ENCODE assay signal across 20 mouse cellular contexts in genomic region chr4:131036292-131036691, GRCm38 (mm10).
A peak's percentile ranks its signal among the peaks of the same experiment; 100 is the strongest.
DNase-seq lines count a peak whose midpoint lies in the region; ATAC-seq and TF ChIP-seq lines count a peak whose summit lies in the region.
"Had no signal": no experiment of that assay in that cellular context is flagged by ENCODE, and none has a peak within 500 bp of the region (broad histone marks: within the 10 kb centered on the region; RNA-seq: fewer than 3 reads in every experiment).

No protein-coding gene starts in this region.

- no peak overlapping the region for H3K27ac ChIP-seq in hindbrain, postnatal 0 days
- H3K27ac ChIP-seq in hindbrain, embryonic 12.5 days: no peak overlapping the region
- no peak overlapping the region for H3K27ac ChIP-seq in stomach, postnatal 0 days (replicated peaks)
- H3K27ac ChIP-seq: gastrocnemius, adult 2 months; heart, embryonic 15.5 days; hindbrain, embryonic 10.5 days; liver, embryonic 15.5 days; midbrain, embryonic 13.5 days had no signal

- no peaks in the 10 kb centered on the region for H3K4me1 ChIP-seq in hindbrain, postnatal 0 days (ENCODE audit: insufficient read depth, low read length)
- H3K4me1 ChIP-seq in hindbrain, embryonic 12.5 days: peaks cover 8% of the 10 kb centered on the region
- H3K4me1 ChIP-seq in stomach, postnatal 0 days (replicated peaks; ENCODE audit: control insufficient read depth, insufficient read depth): no peaks in the 10 kb centered on the region
- H3K4me1 ChIP-seq: heart, embryonic 15.5 days; liver, embryonic 15.5 days had no signal

- H3K36me3 ChIP-seq in hindbrain, postnatal 0 days (ENCODE audit: insufficient read depth, low read length): no peaks in the 10 kb centered on the region
- H3K36me3 ChIP-seq in hindbrain, embryonic 12.5 days: no peaks in the 10 kb centered on the region
- H3K36me3 ChIP-seq in stomach, postnatal 0 days (ENCODE audit: control insufficient read depth, insufficient read depth, low read length): no peaks in the 10 kb centered on the region
- H3K36me3 ChIP-seq: heart, embryonic 15.5 days; hindbrain, embryonic 10.5 days; liver, embryonic 15.5 days; midbrain, embryonic 13.5 days had no signal

- no peak for TF ChIP-seq EP300 in stomach, postnatal 0 days (optimal IDR thresholded peaks at IDR 0.05)

- no peaks in the 10 kb centered on the region for H3K27me3 ChIP-seq in hindbrain, postnatal 0 days (ENCODE audit: insufficient read depth, low read length)
- H3K27me3 ChIP-seq in hindbrain, embryonic 12.5 days: peaks cover 3% of the 10 kb centered on the region; the same call in 1 of the 2 replicates
- H3K27me3 ChIP-seq in stomach, postnatal 0 days (ENCODE audit: control insufficient read depth, insufficient read depth, low read length): no peaks in the 10 kb centered on the region
- H3K27me3 ChIP-seq: liver, embryonic 15.5 days; midbrain, embryonic 13.5 days had no signal

- H3K9me3 ChIP-seq in hindbrain, postnatal 0 days (ENCODE audit: low read length): no peaks in the 10 kb centered on the region
- H3K9me3 ChIP-seq in hindbrain, embryonic 12.5 days (replicated peaks): no peaks in the 10 kb centered on the region
- H3K9me3 ChIP-seq in stomach, postnatal 0 days (ENCODE audit: control insufficient read depth, low read length): no peaks in the 10 kb centered on the region
- H3K9me3 ChIP-seq: heart, embryonic 15.5 days; hindbrain, embryonic 10.5 days; liver, embryonic 15.5 days; midbrain, embryonic 13.5 days had no signal

- no peak overlapping the region for H3K4me2 ChIP-seq in hindbrain, postnatal 0 days (ENCODE audit: low read depth, low read length)
- no peak overlapping the region for H3K4me2 ChIP-seq in hindbrain, embryonic 12.5 days (replicated peaks)
- no peak overlapping the region for H3K4me2 ChIP-seq in stomach, postnatal 0 days (replicated peaks; ENCODE audit: low read depth)
- H3K4me2 ChIP-seq: heart, embryonic 15.5 days; liver, embryonic 15.5 days; midbrain, embryonic 13.5 days had no signal

- TF ChIP-seq CTCF in hindbrain, postnatal 0 days (IDR thresholded peaks at IDR 0.05; ENCODE audit: low read depth): peak; percentile 37; the same call in 1 of the 2 replicates
- TF ChIP-seq CTCF in stomach, postnatal 0 days (IDR thresholded peaks at IDR 0.05; ENCODE audit: low read depth): peak; percentile 48

- no peak overlapping the region for H3K9ac ChIP-seq in hindbrain, postnatal 0 days (replicated peaks; ENCODE audit: low read length)
- no peak overlapping the region for H3K9ac ChIP-seq in hindbrain, embryonic 12.5 days
- H3K9ac ChIP-seq in stomach, postnatal 0 days (ENCODE audit: low read length): no peak overlapping the region
- H3K9ac ChIP-seq: heart, embryonic 15.5 days; liver, embryonic 15.5 days; midbrain, embryonic 13.5 days had no signal

- 91% methylated on average over 11 of the region's 11 CpGs for WGBS in hindbrain, postnatal 0 days
- 92% methylated on average over 11 of the region's 11 CpGs for WGBS in hindbrain, embryonic 12.5 days
- WGBS in stomach, postnatal 0 days: 91% methylated on average over 11 of the region's 11 CpGs

- no peak overlapping the region for H3K4me3 ChIP-seq in hindbrain, postnatal 0 days (ENCODE audit: low read length)
- H3K4me3 ChIP-seq in hindbrain, embryonic 12.5 days: no peak overlapping the region
- H3K4me3 ChIP-seq in stomach, postnatal 0 days (ENCODE audit: low read depth, low read length): no peak overlapping the region
- H3K4me3 ChIP-seq: gastrocnemius, adult 2 months; heart, embryonic 15.5 days; hindbrain, embryonic 10.5 days; liver, embryonic 15.5 days; midbrain, embryonic 13.5 days; myocyte had no signal

- ATAC-seq in hindbrain, postnatal 0 days: no peak
- ATAC-seq in hindbrain, embryonic 12.5 days (ENCODE audit: low FRiP score): no peak
- ATAC-seq in stomach, postnatal 0 days (ENCODE audit: low FRiP score, low TSS enrichment): no peak
- ATAC-seq: inflammation-experienced regulatory T-cells, adult 6 months had no signal

- peak; percentile 35 for DNase-seq in hindbrain, postnatal 0 days (ENCODE audit: low spot score)
- DNase-seq in right cerebral cortex, postnatal 14 days: peak; percentile 26
- no peak for DNase-seq in right cerebral cortex, postnatal 10 days (ENCODE audit: low spot score in 2 of 2)
- DNase-seq in ES-CJ7 (ENCODE audit: low read depth, low spot score): peak; percentile 44
- DNase-seq in stomach, postnatal 0 days (ENCODE audit: low spot score): no peak
- no peak for DNase-seq in layer of hippocampus, adult 9-10 months (ENCODE audit: low spot score)
- DNase-seq: adrenal gland, postnatal 14 days; cerebellum, adult 11 months; gastrocnemius, adult 2 months; kidney, adult 9 months; lung, postnatal 10 days; right cerebral cortex, postnatal 4 days; thymus, postnatal 25 days had no signal

Comparison
In these comparisons a context has a peak if more than half of its experiments do, and no peak if none do; other contexts are left out.
1. DNase-seq: peak in hindbrain, postnatal 0 days (single experiment), right cerebral cortex, postnatal 14 days (single experiment) and ES-CJ7 (single experiment); none in right cerebral cortex, postnatal 10 days (0 of 2), stomach, postnatal 0 days (single experiment) and layer of hippocampus, adult 9-10 months (single experiment).